Mouse (Mus musculus) left cerebral cortex, adult 2 months (tissue): ENCODE data around the gene Trim34b. TPM values are rescaled to one million over a fixed set of nuclear protein-coding genes. Genes with fewer than 3 reads are reported as not detected.

Experiments
- DNase-seq, 2 experiments: peaks; one replicate each; pipeline ENCODE4 v3.0.0; 2021 to 2022; ENCODE audit warnings: low spot score in 2 of 2, mixed read lengths in 1 of 2; ENCODE audit errors: extremely low spot score in 1 of 2
- H3K27ac ChIP-seq: fragments of 200-600 bp; 2 replicates; pipeline ENCODE4 v1.8.1; 2022
- H3K4me3 ChIP-seq: fragments of 200-600 bp; 2 replicates; pipeline ENCODE4 v1.8.1; 2022
- CTCF ChIP-seq: fragments of 200-600 bp; IDR thresholded peaks from 2 replicates; pipeline ENCODE4 v1.8.1; 2022; ENCODE audit warnings: antibody characterized with exemption, mild to moderate bottlenecking, moderate library complexity
- intact Hi-C: fragments of 180-260 bp; cut with DNase I; formaldehyde crosslinking; loops from one replicate; pipeline ENCODE4 v1.15.1; 2025
- total RNA-seq, 2 experiments: library from RNA; stranded (reverse); gene quantifications; 2 replicates each; pipeline ENCODE4 v1.2.3; 2021

Trim34b gene
- total RNA-seq, 2 experiments from 2014 or later = not detected

- H3K4me3 ChIP-seq = no peak overlapping the region
- DNase-seq = no peak
- no peak for TF ChIP-seq CTCF
- intact Hi-C loops = no loop called here
- H3K27ac ChIP-seq = no peak overlapping the region
Measured at GRCm38 (mm10) chr7:104353600-104353967, 24.3 kb downstream of the Trim34b start.

GRCm38 (mm10) chr7:104366339-104366738, 37.1 kb downstream of the Trim34b start:
- DNase-seq = no peak
- Histone ChIP-seq H3K4me3 (no peak overlapping the region), H3K27ac (no peak overlapping the region)
- intact Hi-C loops = no loop called here
- TF ChIP-seq CTCF = no peak

- Histone ChIP-seq H3K27ac (no peak within 1 kb of the TSS), H3K4me3 (no peak within 1 kb of the TSS)
- DNase-seq = no peak
- intact Hi-C loops = no loop called here
- TF ChIP-seq CTCF = no peak; the same call in 1 of the 2 replicates
Measured at GRCm38 (mm10) chr7:104369736-104370414, 40.6 kb downstream of the Trim34b start, which contains the start of gene Trim30b. Trim30b (minus strand) TSS chr7:104369884.

Other genes with a start within 250 kb of the Trim34b start
- gene Olfr645, start 244.0 kb upstream of the Trim34b start, total RNA-seq = not detected
- gene Olfr646, start 224.6 kb upstream of the Trim34b start, total RNA-seq = not detected
- gene Ubqln5, start 199.6 kb upstream of the Trim34b start, total RNA-seq = not detected
- gene Olfr643, start 192.1 kb upstream of the Trim34b start, total RNA-seq = not detected
- gene Ubqln3, start 186.2 kb upstream of the Trim34b start, total RNA-seq = not detected
- not detected for gene Ubqlnl, start 178.9 kb upstream of the Trim34b start, total RNA-seq
- gene Olfm5, start 164.6 kb upstream of the Trim34b start, total RNA-seq = not detected
- under 1 TPM; 0.26 to 0.27 TPM for gene Olfr648, start 146.1 kb upstream of the Trim34b start, total RNA-seq
- gene Olfr649, start 133.5 kb upstream of the Trim34b start, total RNA-seq = not detected
- under 1 TPM; 0.19 to 0.34 TPM for gene Trim6, start 110.7 kb upstream of the Trim34b start, total RNA-seq
- gene Trim34a, start 85.0 kb upstream of the Trim34b start, total RNA-seq = 1 to 10 TPM; 1.0 to 1.3 TPM
- under 1 TPM; 0.43 to 0.51 TPM for gene Trim5, start 41.4 kb upstream of the Trim34b start, total RNA-seq
- 1 to 10 TPM; 2.2 to 3.2 TPM for gene Trim12a, start 14.0 kb upstream of the Trim34b start, total RNA-seq
- 1 to 10 TPM; 1.0 to 1.5 TPM for gene Trim12c, start 23.9 kb downstream of the Trim34b start, total RNA-seq
- gene Trim30b, start 40.4 kb downstream of the Trim34b start, total RNA-seq = not detected
- under 1 TPM in 1 of 2 experiments, not detected in 1; 0.19 TPM for gene Trim30c, start 71.4 kb downstream of the Trim34b start, total RNA-seq
- under 1 TPM; 0.66 to 0.98 TPM for gene Trim30a, start 135.7 kb downstream of the Trim34b start, total RNA-seq
- under 1 TPM; 0.36 to 0.40 TPM for gene Trim30d, start 178.4 kb downstream of the Trim34b start, total RNA-seq
- not detected for gene Olfr651, start 220.7 kb downstream of the Trim34b start, total RNA-seq
- not detected for gene Olfr652, start 231.4 kb downstream of the Trim34b start, total RNA-seq
- not detected for gene Olfr653, start 247.8 kb downstream of the Trim34b start, total RNA-seq